Mouse (Mus musculus): ENCODE measurements around the gene Eln.

Eln gene

GRCm38 (mm10) chr5:134743991-134744390 is 3.1 kb downstream of the Eln start:
- peak; percentile 40 for DNase-seq

- DNase-seq, result peak; percentile 72
These were observed 4.8 kb downstream of the Eln start for GRCm38 (mm10) chr5:134742221-134742795.

- DNase-seq, result peak; percentile 71
These were observed 6.4 kb downstream of the Eln start for GRCm38 (mm10) chr5:134740501-134741341.

- peak; percentile 48 for DNase-seq
These were observed 7.2 kb downstream of the Eln start for GRCm38 (mm10) chr5:134739951-134740350.

- DNase-seq, result no peak
These were observed 12.2 kb downstream of the Eln start for GRCm38 (mm10) chr5:134734920-134735319.

GRCm38 (mm10) chr5:134734072-134734471 is 13.1 kb downstream of the Eln start:
- no peak for DNase-seq

GRCm38 (mm10) chr5:134733241-134733640 is 13.9 kb downstream of the Eln start:
- no peak for DNase-seq

- DNase-seq, result peak; percentile 17
These were observed 18.0 kb downstream of the Eln start for GRCm38 (mm10) chr5:134729124-134729523.

GRCm38 (mm10) chr5:134728535-134728934 is 18.6 kb downstream of the Eln start:
- no peak for DNase-seq

- no peak for DNase-seq
These were observed 20.0 kb downstream of the Eln start for GRCm38 (mm10) chr5:134727001-134727639.

GRCm38 (mm10) chr5:134725299-134725698 is 21.8 kb downstream of the Eln start:
- DNase-seq, result no peak

- DNase-seq, result no peak
These were observed 27.1 kb downstream of the Eln start for GRCm38 (mm10) chr5:134720058-134720457.

GRCm38 (mm10) chr5:134711076-134711475 is 36.0 kb downstream of the Eln start:
- DNase-seq, result peak; percentile 45

- DNase-seq, result peak; percentile 47
These were observed 37.8 kb downstream of the Eln start for GRCm38 (mm10) chr5:134709275-134709674.

- DNase-seq, result peak; percentile 84
These were observed 43.0 kb downstream of the Eln start for GRCm38 (mm10) chr5:134704157-134704556.

GRCm38 (mm10) chr5:134695539-134695938 is 51.6 kb downstream of the Eln start:
- no peak for DNase-seq

- DNase-seq, result no peak
These were observed 52.0 kb downstream of the Eln start for GRCm38 (mm10) chr5:134695082-134695481.

GRCm38 (mm10) chr5:134692704-134693103 is 54.4 kb downstream of the Eln start:
- DNase-seq, result no peak

- peak; percentile 99 for DNase-seq
These were observed 58.3 kb downstream of the Eln start for GRCm38 (mm10) chr5:134688718-134689284.

GRCm38 (mm10) chr5:134688086-134688717 is 58.9 kb downstream of the Eln start, which contains the start of gene Limk1:
TSS of gene Limk1 (minus strand) at chr5:134688598.
- DNase-seq, result no peak

GRCm38 (mm10) chr5:134687187-134687586 is 59.9 kb downstream of the Eln start:
- DNase-seq, result no peak

GRCm38 (mm10) chr5:134686541-134686940 is 60.6 kb downstream of the Eln start:
- DNase-seq, result no peak

- DNase-seq, result no peak
These were observed 62.7 kb downstream of the Eln start for GRCm38 (mm10) chr5:134684398-134684797.
